Mouse (Mus musculus) retina, postnatal 7 days (tissue): Measurements from ENCODE around the gene Ccp110.
A peak's percentile ranks its signal among the peaks of the same experiment; 100 is the strongest.

Experiments used
- DNase-seq: peaks from one replicate; pipeline ENCODE4 v3.0.0-alpha.2; 2012; ENCODE audit warnings: low read depth, low spot score

The Ccp110 gene

DNA sequence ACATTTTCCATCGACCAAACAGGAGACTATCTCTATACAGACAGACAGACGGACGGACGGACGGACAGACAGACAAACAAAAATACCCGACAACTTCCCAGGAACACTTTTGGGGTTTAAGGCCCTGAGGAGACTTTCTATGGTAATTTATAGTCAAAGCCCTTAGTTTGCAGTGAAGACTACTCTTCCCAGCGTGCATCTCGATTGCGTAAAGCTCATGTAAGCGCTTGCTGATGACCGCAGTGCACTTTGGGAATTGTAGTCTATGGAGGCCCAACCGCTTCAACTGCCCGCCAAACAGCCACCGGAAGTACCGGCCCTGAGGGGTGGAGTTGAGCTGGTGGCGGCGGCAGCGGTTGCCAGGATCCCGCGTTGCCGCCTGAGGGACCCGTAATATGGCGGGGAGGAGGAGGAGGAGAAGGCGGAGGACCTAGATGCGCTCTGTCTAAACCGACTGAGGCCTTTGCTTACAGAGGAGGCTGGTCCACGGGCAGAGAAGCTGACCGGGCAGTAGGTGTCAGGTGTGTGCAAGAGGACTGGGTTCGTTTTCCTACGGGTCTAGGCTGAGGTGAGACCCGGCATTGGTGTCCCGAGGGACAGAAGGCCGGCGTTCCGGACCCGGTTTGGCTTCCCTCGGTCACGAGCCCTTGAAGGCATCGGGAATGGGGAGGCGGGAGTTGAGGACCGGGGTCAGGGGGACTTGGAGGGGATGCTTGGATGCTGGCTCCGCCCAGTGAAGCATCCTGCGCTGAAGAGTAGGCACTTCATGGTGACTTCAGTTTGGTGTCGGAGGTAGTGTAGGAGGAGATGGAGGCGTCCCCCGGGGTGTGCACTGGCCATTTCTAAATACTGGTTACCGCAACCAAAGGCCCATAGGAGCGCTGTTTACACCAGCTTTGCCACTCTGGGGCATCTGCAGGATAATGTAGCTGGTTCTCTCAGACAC is at the start of gene Ccp110:
TSS of gene Ccp110 (plus strand) at position 325 of the 946 bp plus-strand sequence.
- peak; percentile 94 for DNase-seq

DNA sequence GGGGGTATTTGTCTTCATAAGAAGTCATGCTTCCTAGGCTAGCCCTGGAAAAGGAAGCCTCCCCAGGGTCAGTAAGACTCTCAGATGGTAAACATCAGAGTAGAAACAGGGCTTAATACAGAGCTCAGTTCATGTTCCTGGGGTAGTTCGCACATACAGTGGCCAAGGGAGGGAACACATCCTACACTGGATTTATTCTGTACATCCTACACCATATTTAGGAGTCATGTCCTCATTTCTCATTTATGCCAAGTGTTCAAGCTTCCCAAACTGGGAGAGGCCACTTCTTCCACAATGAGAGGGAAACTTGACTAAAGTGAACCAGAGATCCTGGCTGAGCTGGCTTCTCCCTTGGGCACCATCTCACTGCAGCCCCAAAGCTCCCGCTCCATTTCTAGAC is 44.6 kb upstream of the Ccp110 start:
- no peak for DNase-seq

DNA sequence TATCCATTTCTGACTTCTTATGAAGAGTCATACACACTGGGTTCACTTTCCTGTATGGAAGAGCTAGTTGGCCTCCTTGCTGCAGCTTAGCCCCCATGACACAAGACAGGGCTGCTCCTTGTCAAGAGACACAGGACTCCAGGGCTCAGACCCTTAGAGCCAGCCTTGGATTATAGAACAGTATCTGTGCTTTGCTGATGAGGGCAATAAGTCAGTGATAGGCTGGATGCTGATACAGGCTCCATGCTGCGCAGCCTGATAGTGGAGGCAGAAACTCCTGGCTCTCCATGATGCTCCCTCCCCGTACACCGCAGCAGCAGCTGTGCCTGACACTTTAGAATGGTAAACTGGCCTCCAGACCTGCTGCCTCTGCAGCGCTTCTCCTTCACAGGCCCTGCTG is 42.2 kb upstream of the Ccp110 start:
- DNase-seq: no peak

DNA sequence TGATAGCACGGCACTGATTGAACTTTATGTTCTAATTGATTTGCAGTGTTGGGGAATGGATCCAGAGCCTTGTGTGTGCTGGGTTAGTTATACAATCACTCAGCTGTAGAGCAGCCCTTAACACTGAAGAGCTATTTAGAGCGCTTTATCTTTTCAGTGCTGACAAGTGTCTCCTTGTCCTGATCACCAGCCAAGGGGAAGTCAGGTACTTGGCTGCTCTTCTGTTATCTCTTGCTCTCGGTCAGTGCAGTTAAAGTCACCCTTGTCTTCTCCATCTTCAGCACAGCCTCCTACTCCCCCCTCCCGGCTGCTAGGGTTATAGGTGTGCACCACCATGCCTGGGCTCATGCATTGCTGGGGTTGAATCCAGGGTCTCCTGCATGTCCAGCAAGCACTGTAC is 35.5 kb upstream of the Ccp110 start:
- no peak for DNase-seq

DNA sequence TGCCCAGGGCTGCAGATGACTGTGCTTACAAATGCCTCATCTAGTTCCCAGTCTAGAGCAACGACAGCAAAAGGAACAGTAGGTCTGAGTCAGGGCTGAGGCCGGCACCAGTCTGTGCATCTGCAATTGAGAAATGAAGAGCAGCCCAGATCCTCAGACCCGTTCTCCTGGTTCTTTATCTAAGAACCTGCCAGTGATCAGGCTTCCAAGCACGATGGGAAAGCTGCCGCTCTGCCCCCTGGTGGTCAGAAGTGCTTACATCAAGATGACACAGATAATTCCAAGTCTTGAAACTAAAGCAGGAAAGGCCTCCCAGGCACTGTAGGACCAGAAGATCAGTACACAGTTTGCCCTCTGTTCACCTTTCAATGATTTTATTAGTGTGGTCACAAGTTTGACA is 24.2 kb upstream of the Ccp110 start:
- peak; percentile 73 for DNase-seq

DNA sequence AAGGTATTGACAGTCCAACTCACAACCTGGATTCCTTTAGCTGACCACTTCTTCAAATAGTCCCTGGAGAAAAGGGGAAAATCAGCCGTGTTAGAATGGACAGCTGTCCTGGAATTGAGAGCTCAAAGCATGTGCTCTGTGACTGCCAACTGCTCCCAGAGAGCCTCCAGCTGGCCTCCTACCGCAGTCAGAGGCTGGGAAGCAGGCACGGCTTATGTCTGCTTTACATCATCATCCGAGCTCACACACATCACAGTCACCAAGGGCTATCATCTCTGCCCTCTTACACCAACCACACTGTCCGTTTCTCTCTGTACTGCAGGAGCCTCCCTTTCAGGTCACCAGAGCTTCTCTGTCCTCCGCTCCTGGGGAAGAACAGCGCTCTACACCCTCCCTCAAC is 23.3 kb upstream of the Ccp110 start:
- no peak for DNase-seq

DNA sequence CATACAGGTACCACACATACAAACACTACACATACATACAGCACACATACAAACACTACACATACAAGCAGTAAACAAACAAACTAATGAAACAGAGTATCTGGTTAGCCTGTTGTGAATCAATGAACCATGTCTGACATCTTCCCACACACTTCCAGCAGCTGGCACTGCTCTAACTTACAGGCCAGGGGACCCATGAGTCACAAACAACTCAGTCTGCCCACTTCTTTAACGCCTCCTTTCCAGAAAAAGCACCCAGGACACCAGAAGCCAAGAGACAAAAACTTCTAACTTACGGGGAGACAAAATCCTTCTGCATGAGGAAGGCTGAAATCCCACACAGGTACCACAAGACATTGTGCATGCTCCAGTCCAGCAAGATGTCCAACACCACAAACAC is 21.1 kb upstream of the Ccp110 start:
- DNase-seq: no peak

DNA sequence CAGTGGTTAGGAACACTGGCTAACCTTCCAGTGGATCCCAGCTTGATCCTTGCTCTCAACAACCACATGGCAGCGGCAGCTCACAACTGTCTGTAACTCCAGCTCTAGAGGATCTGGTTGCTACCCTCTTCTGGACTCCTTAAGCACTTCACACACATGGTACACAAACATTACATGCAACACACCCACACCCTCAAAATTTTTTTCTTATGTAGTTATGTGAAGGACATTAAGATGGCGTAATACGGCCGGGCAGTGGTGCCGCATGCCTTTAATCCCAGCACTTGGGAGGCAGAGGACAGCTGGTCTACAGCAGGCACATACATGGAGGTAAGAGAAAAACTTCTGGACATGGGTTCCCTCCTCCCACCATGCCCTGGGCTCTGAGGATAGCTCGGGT is 16.2 kb upstream of the Ccp110 start:
- DNase-seq: no peak

DNA sequence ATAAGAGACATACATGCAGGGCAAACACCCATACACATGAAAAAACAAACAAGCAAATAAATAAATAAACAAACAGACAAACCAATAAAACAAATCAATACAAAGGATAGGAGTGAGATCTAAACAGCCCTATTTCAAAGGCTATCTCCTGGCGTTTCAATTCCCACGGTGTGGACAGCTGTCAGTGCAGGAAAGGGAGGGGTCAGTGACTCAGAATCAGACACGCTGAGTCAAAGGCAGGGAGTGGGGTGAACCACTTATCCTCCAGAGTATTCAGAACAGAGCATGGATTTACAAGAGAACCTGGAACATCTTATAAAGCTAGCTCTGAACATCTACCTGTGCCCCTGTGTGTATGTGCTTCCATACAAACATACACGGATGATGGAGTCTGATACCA is 15.2 kb upstream of the Ccp110 start:
- no peak for DNase-seq

DNA sequence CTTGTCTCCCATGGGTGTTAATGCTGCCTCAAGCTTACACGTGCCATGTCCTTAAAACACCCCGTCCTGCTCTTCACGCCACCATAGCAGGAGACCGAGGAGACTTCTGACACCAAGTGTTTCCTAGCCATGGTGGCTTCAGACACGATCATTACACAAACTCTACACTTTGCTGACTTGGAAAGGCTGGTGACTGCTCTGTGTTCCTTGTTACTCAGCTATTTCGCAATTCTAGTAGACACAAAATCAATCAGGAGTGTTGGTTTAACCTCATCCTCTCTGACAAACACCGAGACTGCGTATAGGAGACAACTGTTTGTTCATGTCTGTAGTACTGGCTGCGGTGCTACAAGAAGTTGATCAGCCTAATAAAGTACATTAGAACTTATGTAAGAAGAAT is 13.5 kb upstream of the Ccp110 start:
- DNase-seq: no peak

DNA sequence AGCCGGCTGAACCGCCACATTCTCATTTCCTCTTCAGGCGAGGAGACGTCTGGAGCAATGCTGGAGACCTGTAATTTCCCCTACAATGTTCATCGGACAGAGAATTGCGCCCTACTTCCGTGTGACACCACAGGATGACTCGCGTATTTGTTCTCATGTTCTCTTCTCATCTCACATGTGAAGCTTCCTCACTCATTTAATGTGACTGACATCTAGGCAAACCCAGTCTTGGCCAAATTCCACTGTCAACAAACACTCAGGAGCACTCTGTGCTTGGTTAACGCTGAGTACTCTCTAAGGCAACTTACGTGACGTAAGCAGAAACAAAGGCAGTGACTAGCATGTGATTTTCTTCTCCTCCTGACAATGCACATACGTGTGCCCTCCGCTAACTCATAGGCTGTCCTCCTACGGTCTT is 9.2 kb upstream of the Ccp110 start:
- DNase-seq: no peak

DNA sequence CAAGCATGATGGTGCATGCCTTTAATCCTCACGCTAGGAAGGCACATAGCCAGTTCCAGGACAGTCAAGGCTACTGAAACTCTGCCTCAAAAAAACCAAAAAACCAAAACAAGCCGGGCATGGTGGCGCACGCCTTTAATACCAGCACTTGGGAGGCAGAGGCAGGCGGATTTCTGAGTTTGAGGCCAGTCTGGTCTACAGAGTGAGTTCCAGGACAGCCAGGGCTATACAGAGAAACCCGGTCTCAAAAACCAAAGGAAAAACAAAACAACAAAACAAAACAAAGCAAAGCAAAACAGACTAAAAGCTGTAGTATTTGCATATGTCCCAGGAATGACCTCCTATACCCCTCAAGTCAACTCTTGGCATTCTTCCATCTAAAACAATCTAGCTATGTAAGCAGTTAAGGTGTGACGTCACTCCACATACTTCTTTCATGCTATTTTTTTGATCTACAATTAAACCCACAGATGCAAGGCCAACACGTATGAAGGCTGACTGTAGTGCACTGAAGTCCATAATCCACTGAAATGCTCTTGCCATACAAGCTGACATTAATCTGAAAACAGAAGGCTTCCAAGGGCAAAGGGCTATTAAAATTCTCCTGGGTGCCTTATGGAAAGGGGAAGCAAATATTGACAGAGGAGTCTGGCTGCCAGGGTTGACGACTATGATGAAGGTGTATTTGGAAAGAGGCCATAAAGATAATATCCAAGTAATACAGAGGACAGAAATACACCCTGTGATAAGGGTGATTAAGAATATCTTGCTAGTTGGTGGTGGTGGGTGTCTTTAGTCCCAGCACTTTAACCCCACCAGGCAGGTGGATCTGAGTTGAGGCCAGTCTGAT is 8.1 kb upstream of the Ccp110 start:
- no peak for DNase-seq

DNA sequence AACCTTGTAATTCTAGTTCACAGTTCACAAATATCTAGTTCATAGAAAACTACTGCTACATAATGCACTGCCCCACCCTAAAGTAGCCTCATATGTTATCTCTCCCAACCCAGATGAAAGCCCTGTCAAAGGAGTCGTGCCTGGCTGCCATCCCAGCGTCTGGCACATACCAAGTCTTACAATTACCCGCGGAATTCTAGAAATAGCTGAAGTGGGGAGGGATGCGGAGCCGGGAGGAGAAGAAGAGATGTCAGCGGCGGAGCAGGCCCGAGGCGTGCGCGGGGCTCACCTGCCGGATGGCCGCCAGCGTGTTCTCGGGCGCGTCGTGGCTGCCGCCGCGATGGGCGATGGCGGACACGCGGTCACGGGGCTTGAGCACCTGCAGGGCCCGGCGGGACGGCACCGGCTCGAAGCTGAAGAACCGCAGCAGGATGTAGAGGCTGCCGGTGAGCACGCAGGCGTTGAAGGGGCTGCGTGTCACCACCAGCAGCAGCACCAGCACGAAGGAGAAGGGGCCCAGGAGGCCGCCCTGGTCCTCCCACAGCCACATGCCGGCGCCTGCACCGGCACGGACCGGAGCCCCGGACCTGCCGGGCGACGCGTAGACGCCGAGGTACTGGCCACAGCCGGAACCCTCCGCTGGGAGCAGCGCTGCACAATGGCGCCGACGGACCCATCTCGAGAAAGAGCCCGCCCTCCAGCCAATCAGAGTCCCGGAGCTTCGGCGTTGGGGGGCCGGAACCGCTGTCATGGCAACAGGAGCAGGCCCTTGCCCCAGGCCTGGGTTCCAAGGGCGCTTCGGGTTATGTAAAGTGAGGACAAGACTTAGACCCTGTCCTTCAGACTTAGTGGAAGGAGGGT is 7.0 kb upstream of the Ccp110 start, which contains the start of gene Gde1:
TSS of gene Gde1 (minus strand) at position 678 of the 861 bp plus-strand sequence.
- peak; percentile 78 for DNase-seq

DNA sequence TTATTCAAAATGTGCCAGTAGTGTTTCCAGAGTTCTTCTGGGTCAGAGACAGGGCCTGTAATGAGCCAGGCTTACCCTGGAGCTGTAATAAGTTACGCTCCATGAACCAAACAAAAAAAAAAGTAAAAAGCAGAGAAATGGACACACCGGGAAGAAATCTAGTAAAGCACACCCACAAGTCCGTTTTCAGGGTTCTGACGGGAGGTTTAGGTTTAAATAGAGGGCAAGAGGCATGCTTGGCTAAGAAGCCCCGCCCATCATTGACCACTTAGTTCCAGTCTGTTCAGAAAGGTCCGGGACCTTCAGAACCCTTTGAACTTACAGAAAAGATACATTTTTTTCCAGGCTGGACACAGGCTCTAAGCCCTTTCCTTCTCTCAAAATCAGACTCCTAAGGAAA is 6.3 kb upstream of the Ccp110 start:
- DNase-seq: no peak

DNA sequence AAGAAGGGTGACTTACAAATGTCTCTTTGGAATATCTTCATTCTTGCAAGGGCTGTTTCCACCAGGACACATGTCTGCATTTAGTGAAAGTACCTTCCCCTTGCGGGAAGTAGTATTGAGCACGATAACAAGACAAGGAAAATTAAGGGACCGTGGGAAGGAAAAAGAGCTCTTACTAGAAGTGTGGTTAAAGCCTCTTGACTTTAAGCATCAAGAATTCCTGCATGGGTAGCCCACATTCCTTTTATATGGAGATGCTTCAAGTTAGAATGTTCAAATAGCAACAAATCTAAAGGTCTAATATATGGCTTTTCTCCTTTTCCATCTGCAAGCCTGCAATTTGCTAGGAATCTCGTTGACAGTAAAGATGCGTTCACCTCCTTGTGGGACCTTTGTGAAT is 5.9 kb upstream of the Ccp110 start:
- DNase-seq: no peak

DNA sequence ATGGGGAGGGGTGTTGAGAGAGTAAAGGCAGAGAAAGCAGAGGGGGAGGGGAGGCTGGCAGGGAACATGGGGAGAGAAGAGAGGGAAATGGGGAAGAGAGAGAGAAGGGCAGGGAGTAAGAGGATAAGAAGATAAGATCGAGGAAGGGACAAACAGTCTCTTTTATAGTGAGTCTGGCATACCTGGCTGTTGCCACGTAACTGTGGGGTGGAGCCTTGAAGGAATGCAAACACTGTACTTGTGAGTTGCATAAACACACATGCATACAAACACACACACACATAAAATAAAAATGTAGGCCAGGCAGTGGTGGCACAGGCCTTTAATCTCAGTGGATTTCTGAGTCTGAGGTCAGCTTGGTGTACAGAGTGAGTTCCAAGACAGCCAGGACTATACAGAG is 5.1 kb upstream of the Ccp110 start:
- no peak for DNase-seq

DNA sequence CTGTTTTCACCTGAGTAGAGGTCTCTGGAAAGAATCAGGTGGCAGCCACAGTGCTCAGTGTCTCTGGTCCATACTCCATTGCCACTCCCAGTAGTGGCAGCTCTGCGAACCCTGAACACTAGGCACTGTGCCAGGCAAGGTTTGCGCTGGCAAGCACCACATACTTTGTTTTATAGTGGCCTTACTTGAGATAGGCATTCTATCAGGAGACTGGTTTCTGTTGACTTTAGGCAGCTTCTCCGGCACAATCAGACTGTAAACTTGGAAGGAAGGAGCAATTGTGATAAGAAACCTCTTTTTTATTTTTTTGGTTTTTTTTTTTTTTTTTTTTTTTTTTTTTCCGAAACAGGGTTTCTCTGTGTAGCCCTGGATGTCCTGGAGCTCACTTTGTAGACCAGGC is 4.3 kb upstream of the Ccp110 start:
- no peak for DNase-seq

DNA sequence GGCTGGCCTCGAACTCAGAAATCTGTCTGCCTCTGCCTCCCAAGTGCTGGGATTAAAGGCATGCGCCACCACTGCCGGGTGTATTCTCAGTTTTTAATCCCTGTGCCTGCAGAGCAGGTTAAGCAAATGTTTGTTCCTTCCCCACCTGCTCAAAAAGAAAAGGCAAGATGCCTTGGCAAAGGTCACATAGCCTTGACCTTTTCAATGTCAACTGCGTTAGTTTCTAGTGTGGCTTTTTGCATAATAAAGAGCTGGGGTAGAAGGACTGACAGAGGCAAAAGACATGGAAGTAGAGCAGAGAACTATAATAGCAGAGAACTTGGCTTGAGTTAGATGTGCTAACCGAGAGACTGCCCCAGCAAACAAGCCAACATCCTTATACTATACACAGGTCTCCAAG is 1.6 kb upstream of the Ccp110 start:
- DNase-seq: no peak

DNA sequence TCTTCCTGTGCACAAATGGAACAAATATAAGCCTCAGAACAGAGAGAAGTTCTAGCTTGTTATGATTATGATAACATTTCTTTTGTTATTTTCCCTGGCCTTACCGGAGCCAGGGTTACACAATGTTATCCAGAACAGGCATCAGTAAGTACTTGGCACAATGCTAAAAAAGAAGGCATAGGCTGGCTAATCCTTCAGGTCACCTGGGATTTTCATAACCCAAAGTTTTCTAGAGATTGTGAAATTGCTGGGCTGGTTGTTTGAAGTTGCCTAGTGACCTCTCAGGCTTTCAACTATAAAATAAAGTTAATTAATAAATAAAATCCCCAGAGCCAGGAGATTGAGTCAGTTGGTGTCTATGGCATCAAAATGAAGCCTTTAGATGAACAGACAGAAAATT is 2.5 kb downstream of the Ccp110 start:
- DNase-seq: no peak

DNA sequence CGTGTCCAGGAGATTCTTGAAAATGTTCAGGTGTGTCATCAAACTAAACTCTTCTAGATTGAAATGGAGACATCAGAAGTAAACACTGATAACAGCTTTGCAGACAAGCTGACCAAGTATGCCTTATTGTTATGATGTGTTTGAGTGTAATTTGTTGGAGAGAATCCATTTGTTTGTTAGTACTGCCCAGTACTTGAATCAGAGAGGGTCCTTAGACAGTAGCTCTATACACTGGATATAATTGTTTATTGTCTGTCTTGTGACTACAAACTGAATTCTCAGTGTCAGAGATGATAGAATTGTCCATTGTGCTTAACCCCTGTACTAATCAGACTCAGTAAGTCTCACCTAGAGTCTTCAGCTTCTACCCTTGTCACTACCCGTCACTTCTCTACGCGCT is 5.7 kb downstream of the Ccp110 start:
- no peak for DNase-seq

DNA sequence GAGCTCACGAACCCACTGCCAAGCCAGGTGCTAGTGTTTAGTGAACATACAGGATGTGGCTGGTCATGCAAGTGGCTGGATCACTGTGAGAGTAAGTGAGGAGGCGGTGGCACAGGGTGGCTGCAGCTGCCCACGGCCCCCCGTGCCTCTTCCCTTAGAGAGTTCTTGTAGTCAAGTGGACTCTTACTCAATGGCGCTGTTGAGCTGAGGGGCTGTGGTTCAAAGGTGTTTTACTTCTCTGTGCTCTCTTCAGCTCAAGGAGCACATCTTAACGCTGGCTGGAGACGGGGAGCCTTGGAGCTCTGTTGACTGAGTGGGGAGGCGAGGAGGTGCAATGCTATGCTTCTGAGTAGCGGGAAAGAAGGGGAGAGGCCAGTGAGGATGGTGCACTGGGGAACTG is 11.6 kb downstream of the Ccp110 start:
- no peak for DNase-seq

DNA sequence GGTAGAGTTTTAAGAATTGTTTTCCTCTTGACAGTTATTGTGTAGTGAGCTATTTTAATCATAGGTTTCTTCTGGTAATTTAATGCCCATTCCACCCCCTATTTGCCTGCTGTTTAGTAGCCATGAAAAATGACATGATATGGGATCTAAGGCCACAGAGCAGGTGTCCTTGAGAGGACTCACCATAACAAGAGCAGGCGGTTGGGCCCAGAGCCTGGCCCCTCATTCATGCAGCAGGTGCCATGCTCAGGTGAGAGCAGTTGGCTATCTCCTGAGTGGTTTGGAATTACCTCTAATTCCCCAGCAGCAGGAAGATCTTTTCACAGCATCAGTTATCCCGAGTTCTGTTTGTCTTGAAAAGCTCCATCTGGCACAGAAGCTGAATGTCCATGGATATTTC is 13.1 kb downstream of the Ccp110 start:
- DNase-seq: no peak
